Mouse (Mus musculus) intestine, embryonic 15.5 days (tissue): ENCODE measurements around the gene Timp3. TPM values are rescaled to one million over a fixed set of nuclear protein-coding genes. Genes with fewer than 3 reads are reported as not detected.
A peak's percentile ranks its signal among the peaks of the same experiment; 100 is the strongest.

Experiments
- ATAC-seq: fragments of 200-750 bp; cut with Nextera tagmentation; 2 replicates; pipeline ENCODE4 v1.8.0; 2017; ENCODE audit warnings: moderate TSS enrichment, moderate library complexity
- H3K27ac ChIP-seq: fragments of 300-500 bp; sonication (generic); 2 replicates; pipeline ENCODE4 v1.5.1; 2015; ENCODE audit warnings: mild to moderate bottlenecking, inconsistent platforms
- H3K27me3 ChIP-seq: fragments of 300-500 bp; sonication (generic); replicated peaks from 2 replicates; pipeline ENCODE4 v1.6.1; 2015; ENCODE audit warnings: inconsistent platforms
- H3K36me3 ChIP-seq: fragments of 300-500 bp; sonication (generic); 2 replicates; pipeline ENCODE4 v1.6.1; 2015; ENCODE audit warnings: inconsistent platforms
- H3K4me1 ChIP-seq: fragments of 300-500 bp; sonication (generic); replicated peaks from 2 replicates; pipeline ENCODE4 v1.6.1; 2015; ENCODE audit warnings: inconsistent platforms
- H3K4me2 ChIP-seq: fragments of 300-500 bp; sonication (generic); replicated peaks from 2 replicates; pipeline ENCODE4 v1.6.1; 2015; ENCODE audit warnings: mild to moderate bottlenecking, inconsistent platforms
- H3K4me3 ChIP-seq: fragments of 300-500 bp; sonication (generic); replicated peaks from 2 replicates; pipeline ENCODE4 v1.5.1; 2015; ENCODE audit warnings: inconsistent platforms
- H3K9ac ChIP-seq: fragments of 300-500 bp; sonication (generic); 2 replicates; pipeline ENCODE4 v1.6.1; 2015; ENCODE audit warnings: inconsistent platforms
- H3K9me3 ChIP-seq: fragments of 300-500 bp; sonication (generic); 2 replicates; pipeline ENCODE4 v1.6.1; 2016; ENCODE audit warnings: inconsistent platforms
- WGBS: fragments of 180-500 bp; shearing (Covaris S2); methylation state at CpG from one replicate; pipeline ENCODE4 v1.1.7; 2015; 5-methylcytosine and 5-hydroxymethylcytosine counted together
- polyA plus RNA-seq: library from polyadenylated mRNA; unstranded; fragments of >200 nt; fragmentation: Nextera tagmentation; extraction: Ambion mirVana; gene quantifications from 2 replicates; pipeline ENCODE4 v1.2.1, GENCODE M21; 2015

Timp3 gene
- polyA plus RNA-seq, result 44.6 and 46.9 TPM in 2 replicates

GRCm38 (mm10) chr10:86300293-86301116 lies at the start of gene Timp3:
Gene Timp3, plus strand, starts transcription at chr10:86300372.
- Histone ChIP-seq H3K27ac (peak within 1 kb of the TSS; percentile 52), H3K9ac (peak within 1 kb of the TSS; percentile 65), H3K27me3 (no peaks in the 10 kb centered on the region), H3K9me3 (no peaks in the 10 kb centered on the region), H3K4me3 (peak within 1 kb of the TSS; percentile 59), H3K36me3 (no peaks in the 10 kb centered on the region), H3K4me1 (peaks cover 37% of the 10 kb centered on the region), H3K4me2 (peak within 1 kb of the TSS; percentile 86)
- peak; percentile 82 for ATAC-seq
- WGBS, result under 1% methylated on average over 57 of the region's 65 CpGs

GRCm38 (mm10) chr10:86256221-86256620 lies 44.0 kb upstream of the Timp3 start:
- no peak for ATAC-seq
- no peak overlapping the region for H3K4me2 ChIP-seq

GRCm38 (mm10) chr10:86257045-86257444 lies 43.1 kb upstream of the Timp3 start:
- Histone ChIP-seq H3K36me3 (no peaks in the 10 kb centered on the region), H3K9me3 (no peaks in the 10 kb centered on the region), H3K4me3 (no peak overlapping the region), H3K27ac (no peak overlapping the region), H3K9ac (no peak overlapping the region), H3K27me3 (no peaks in the 10 kb centered on the region), H3K4me2 (no peak overlapping the region), H3K4me1 (no peaks in the 10 kb centered on the region)
- 73% methylated on average over 3 of the region's 3 CpGs for WGBS
- no peak for ATAC-seq

More at GRCm38 (mm10) chr10:86256221-86256620, 44.0 kb upstream of the Timp3 start:
- H3K4me3 ChIP-seq, result no peak overlapping the region
- no peaks in the 10 kb centered on the region for H3K9me3 ChIP-seq
- no peaks in the 10 kb centered on the region for H3K4me1 ChIP-seq
- no peaks in the 10 kb centered on the region for H3K36me3 ChIP-seq
- no peak overlapping the region for H3K9ac ChIP-seq
- no peak overlapping the region for H3K27ac ChIP-seq
- H3K27me3 ChIP-seq, result no peaks in the 10 kb centered on the region
- WGBS, result 54% methylated on average over 4 of the region's 4 CpGs

GRCm38 (mm10) chr10:86258046-86258445 lies 42.1 kb upstream of the Timp3 start:
- no peak overlapping the region for H3K9ac ChIP-seq
- ATAC-seq, result no peak
- no peaks in the 10 kb centered on the region for H3K9me3 ChIP-seq
- no peaks in the 10 kb centered on the region for H3K4me1 ChIP-seq
- H3K4me3 ChIP-seq, result no peak overlapping the region
- 73% methylated on average over 4 of the region's 4 CpGs for WGBS
- H3K27me3 ChIP-seq, result no peaks in the 10 kb centered on the region
- H3K36me3 ChIP-seq, result no peaks in the 10 kb centered on the region
- H3K4me2 ChIP-seq, result no peak overlapping the region
- no peak overlapping the region for H3K27ac ChIP-seq

GRCm38 (mm10) chr10:86258992-86259391 lies 41.2 kb upstream of the Timp3 start:
- no peaks in the 10 kb centered on the region for H3K27me3 ChIP-seq
- H3K4me3 ChIP-seq, result no peak overlapping the region
- WGBS, result 82% methylated on average over 3 of the region's 3 CpGs
- H3K4me1 ChIP-seq, result no peaks in the 10 kb centered on the region
- no peaks in the 10 kb centered on the region for H3K9me3 ChIP-seq
- H3K4me2 ChIP-seq, result no peak overlapping the region
- H3K9ac ChIP-seq, result no peak overlapping the region
- ATAC-seq, result no peak
- H3K27ac ChIP-seq, result no peak overlapping the region
- H3K36me3 ChIP-seq, result no peaks in the 10 kb centered on the region

DNA sequence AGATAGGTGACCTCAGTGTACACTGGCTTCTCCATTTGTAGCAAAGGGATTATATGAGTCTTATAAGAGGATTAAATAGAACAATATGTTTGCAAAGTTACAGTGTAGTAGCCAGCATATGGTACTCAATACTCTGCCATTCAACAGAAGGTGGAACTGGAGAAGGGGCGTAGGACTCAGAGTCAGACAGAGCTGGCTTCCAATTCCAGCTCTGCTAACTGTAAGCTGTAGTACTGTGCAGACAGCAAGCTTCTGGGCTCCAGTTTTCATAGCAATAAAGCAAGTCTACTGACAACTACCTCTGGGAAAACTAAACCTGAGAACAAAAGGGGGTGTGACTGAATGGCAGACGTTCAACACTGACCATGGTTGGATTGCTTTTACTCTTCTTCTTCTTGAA lies 38.4 kb upstream of the Timp3 start:
- Histone ChIP-seq H3K9ac (no peak overlapping the region), H3K27me3 (no peaks in the 10 kb centered on the region), H3K4me3 (no peak overlapping the region), H3K4me2 (no peak overlapping the region), H3K4me1 (no peaks in the 10 kb centered on the region), H3K9me3 (no peaks in the 10 kb centered on the region), H3K27ac (no peak overlapping the region), H3K36me3 (no peaks in the 10 kb centered on the region)
- ATAC-seq, result no peak
- WGBS, result 80% methylated on average over 2 of the region's 2 CpGs

DNA sequence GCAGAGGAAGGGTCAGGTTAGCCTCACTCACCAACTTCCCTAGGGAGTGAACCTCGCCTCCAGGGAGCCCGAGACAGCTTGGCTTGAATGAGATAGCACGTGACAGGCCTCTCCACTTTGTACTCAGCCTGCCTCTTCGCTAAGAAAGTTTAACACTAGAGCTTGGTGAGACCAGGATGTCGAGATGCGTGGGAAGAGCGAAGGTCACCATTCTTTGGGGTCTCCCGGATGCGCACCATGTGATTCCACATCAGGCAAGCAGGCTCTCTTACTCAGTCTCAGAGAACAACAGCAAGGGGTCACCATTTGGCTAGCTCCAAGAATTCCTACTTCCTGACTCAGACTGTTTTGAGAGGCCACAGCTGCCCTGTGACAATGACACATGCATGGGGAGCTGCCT lies 35.6 kb upstream of the Timp3 start:
- Histone ChIP-seq H3K9me3 (no peaks in the 10 kb centered on the region), H3K4me3 (no peak overlapping the region), H3K4me2 (no peak overlapping the region), H3K36me3 (no peaks in the 10 kb centered on the region), H3K27ac (no peak overlapping the region), H3K27me3 (no peaks in the 10 kb centered on the region), H3K4me1 (no peaks in the 10 kb centered on the region), H3K9ac (no peak overlapping the region)
- no peak for ATAC-seq
- 74% methylated on average over 9 of the region's 9 CpGs for WGBS

DNA sequence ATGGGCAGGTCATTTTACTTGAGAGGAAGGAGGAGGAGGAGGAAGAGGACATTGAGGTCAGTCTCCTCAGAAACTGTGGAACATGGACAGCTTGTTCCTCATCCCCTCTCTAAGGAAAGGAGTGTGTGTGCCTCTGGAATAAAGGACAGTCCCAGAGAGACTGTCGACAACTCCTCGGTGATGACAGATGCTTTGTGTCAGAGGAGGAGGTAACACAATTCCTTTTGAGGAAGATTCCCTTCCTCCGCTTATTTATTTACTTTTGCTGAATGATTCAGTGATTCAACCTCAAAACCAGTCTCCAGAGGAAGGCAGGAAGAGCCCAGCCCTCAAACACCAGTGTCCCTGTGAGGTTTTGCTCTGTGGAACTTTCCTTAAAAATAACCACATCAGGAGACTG lies 29.9 kb upstream of the Timp3 start:
- WGBS, result 33% methylated on average over 3 of the region's 3 CpGs
- Histone ChIP-seq H3K4me3 (no peak overlapping the region), H3K27me3 (no peaks in the 10 kb centered on the region), H3K4me1 (no peaks in the 10 kb centered on the region), H3K36me3 (no peaks in the 10 kb centered on the region), H3K9me3 (no peaks in the 10 kb centered on the region), H3K4me2 (no peak overlapping the region), H3K27ac (no peak overlapping the region), H3K9ac (no peak overlapping the region)
- no peak for ATAC-seq

DNA sequence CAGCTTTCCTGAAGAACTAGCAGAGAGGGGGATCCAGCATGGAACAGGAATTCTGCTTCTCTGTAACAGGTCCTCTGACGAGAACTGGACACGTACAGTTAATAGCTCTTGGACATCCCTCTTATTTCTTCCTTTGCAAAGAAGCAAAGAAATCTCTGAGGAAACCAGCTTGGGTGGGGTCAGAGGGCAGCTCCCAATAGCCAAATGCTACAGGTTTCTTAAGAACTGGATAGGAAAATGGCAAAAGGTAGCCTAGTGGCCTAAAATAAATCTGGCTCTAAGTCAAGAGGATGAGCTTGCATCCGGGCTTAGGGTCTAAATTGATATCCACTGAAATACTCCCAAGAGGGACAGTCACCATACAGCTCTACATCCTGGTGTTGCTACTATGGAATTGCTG lies 27.3 kb upstream of the Timp3 start:
- Histone ChIP-seq H3K4me3 (no peak overlapping the region), H3K9me3 (no peaks in the 10 kb centered on the region), H3K4me1 (no peaks in the 10 kb centered on the region), H3K27me3 (no peaks in the 10 kb centered on the region), H3K27ac (no peak overlapping the region), H3K36me3 (no peaks in the 10 kb centered on the region), H3K9ac (no peak overlapping the region), H3K4me2 (no peak overlapping the region)
- no peak for ATAC-seq
- 85% methylated on average over 3 of the region's 3 CpGs for WGBS

DNA sequence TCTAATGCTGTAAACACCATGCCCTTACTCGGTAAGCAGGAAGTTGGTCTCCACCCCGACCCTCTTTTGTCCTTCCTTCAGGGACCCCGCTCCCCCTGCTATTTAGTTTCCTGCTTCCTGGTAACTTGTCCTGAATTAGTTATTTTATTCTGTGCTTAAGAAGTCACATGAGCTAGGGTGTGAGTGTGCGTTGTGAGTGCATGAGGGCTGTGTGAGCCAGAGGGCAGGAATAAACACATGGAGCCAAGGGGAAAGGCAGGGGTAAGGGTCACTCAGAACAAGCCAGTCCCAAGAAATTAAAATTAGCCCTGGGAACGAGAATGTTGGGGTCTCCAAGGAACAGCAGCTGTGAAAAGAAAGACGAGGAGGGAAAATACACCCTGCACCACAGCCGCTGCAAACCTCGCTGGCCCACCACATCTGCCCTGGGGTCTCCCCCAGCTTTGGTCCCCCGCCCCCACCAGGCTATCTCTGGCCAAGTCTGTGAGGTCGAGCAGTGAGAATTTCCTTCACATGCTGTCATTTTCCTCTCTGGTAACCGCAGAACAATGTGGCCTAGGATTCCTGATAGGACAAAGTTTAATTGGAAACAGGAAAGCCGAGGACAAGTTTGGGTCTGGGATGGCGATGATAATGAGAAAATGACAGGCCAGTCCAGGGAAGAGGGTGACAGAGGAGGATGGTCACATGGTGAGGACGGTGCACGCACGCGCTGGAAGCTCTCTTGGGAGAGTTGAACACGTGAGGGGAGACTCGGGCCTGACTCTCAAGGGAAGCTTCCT lies 26.6 kb upstream of the Timp3 start:
- no peak overlapping the region for H3K4me3 ChIP-seq
- H3K4me2 ChIP-seq, result no peak overlapping the region
- H3K27me3 ChIP-seq, result no peaks in the 10 kb centered on the region
- H3K9me3 ChIP-seq, result no peaks in the 10 kb centered on the region
- H3K4me1 ChIP-seq, result no peaks in the 10 kb centered on the region
- ATAC-seq, result no peak
- H3K9ac ChIP-seq, result no peak overlapping the region
- H3K36me3 ChIP-seq, result no peaks in the 10 kb centered on the region
- WGBS, result 69% methylated on average over 19 of the region's 19 CpGs
- no peak overlapping the region for H3K27ac ChIP-seq

DNA sequence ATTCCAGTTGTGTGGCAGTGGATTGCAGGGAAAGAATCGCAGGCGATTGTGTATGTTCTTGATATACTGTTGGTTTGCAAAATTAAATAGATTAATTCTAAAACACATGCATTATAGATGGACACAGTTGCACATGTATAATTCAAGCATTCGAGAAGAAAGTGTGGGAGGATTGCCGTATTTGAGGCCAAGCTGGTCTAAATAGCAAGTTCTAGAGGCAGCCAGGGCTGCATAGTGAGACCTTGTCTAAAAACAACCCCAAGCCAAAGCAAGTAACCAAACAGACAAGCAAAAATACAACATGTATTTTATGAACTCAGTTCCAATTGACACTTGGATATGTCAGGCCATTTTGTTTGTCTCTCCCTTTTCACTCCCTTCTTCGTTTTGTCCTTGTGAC lies 24.6 kb upstream of the Timp3 start:
- 87% methylated on average over 5 of the region's 5 CpGs for WGBS
- no peak overlapping the region for H3K27ac ChIP-seq

GRCm38 (mm10) chr10:86277327-86277726 lies 22.8 kb upstream of the Timp3 start:
- no peak overlapping the region for H3K4me2 ChIP-seq
- no peaks in the 10 kb centered on the region for H3K4me1 ChIP-seq
- no peak overlapping the region for H3K4me3 ChIP-seq
- no peaks in the 10 kb centered on the region for H3K27me3 ChIP-seq
- no peak for ATAC-seq
- WGBS, result 86% methylated on average over 5 of the region's 5 CpGs
- no peaks in the 10 kb centered on the region for H3K9me3 ChIP-seq
- no peak overlapping the region for H3K27ac ChIP-seq
- no peak overlapping the region for H3K9ac ChIP-seq
- H3K36me3 ChIP-seq, result no peaks in the 10 kb centered on the region

More for the DNA sequence above, 24.6 kb upstream of the Timp3 start:
- H3K36me3 ChIP-seq, result no peaks in the 10 kb centered on the region
- no peaks in the 10 kb centered on the region for H3K27me3 ChIP-seq
- no peaks in the 10 kb centered on the region for H3K4me1 ChIP-seq
- H3K9me3 ChIP-seq, result no peaks in the 10 kb centered on the region
- no peak for ATAC-seq
- H3K4me2 ChIP-seq, result no peak overlapping the region
- H3K9ac ChIP-seq, result no peak overlapping the region
- H3K4me3 ChIP-seq, result no peak overlapping the region
